Comparison of ENCODE assay signal across 11 mouse cellular contexts in the genomic region with DNA sequence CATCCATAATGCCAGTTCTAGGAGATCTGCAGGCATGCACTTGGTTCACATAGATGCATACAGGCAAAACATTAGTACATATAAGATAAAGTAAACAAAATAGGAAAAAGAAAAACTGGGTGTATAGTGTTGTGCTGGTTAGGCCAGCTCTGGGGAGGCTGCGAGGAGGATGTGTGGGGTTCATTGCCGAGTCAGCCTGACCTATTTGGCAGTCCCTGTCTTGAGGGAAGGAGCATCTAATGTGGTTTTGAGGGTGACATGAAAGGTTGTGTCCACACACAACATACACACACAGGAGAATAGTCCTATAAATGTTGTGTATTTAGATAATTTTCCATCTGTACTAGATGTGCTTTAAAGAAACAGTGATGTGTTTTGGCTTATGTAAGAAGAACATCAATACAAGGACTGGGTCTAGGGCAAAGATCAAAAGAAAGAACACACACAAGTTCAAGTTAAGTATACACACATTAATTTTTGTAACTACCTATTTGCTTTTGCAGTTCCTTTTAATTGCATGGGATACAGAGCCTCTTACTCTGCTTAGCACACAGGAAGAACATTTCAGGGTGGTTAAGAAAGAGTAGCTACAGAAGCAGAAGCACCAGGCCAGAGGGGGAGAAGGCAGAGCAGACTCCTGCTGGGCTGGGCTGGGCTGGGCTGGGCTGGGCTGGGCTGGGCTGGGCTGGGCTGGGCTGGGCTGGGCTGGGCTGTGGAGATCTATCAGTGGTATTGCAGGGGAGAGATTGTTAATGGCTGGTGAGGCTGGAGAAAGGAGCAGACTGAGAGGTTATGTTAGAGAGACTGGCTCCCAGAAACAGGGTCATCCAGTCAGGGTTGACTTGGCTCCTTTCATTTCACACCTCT. TPM values are rescaled to one million over a fixed set of nuclear protein-coding genes. Genes with fewer than 3 reads are reported as not detected.
DNase-seq lines count a peak whose midpoint lies in the region; ATAC-seq and TF ChIP-seq lines count a peak whose summit lies in the region.
"Had no signal": no experiment of that assay in that cellular context is flagged by ENCODE, and none has a peak within 500 bp of the region (broad histone marks: within the 10 kb centered on the region; RNA-seq: fewer than 3 reads in every experiment).

No protein-coding gene starts in this region.

- TF ChIP-seq CTCF in lung, postnatal 0 days (IDR thresholded peaks at IDR 0.05) = no peak

- no peak overlapping the region for H3K4me2 ChIP-seq in lung, postnatal 0 days (replicated peaks; ENCODE audit: low read depth, low read length)
- H3K4me2 ChIP-seq in liver, embryonic 13.5 days = peak overlapping the region; percentile 54
- H3K4me2 ChIP-seq in stomach, embryonic 16.5 days (ENCODE audit: low read depth, low read length) = no peak overlapping the region
- no peak overlapping the region for H3K4me2 ChIP-seq in hindbrain, embryonic 16.5 days (ENCODE audit: low read length)
- H3K4me2 ChIP-seq: embryonic facial prominence, embryonic 13.5 days had no signal

- no peaks in the 10 kb centered on the region for H3K36me3 ChIP-seq in lung, postnatal 0 days (ENCODE audit: insufficient read depth, low read length)
- peaks cover 23% of the 10 kb centered on the region for H3K36me3 ChIP-seq in liver, embryonic 13.5 days
- no peaks in the 10 kb centered on the region for H3K36me3 ChIP-seq in stomach, embryonic 16.5 days (ENCODE audit: control insufficient read depth, insufficient read depth, low read length)
- H3K36me3 ChIP-seq in hindbrain, embryonic 16.5 days (ENCODE audit: control insufficient read depth, insufficient read depth, low read length) = no peaks in the 10 kb centered on the region
- H3K36me3 ChIP-seq: embryonic facial prominence, embryonic 13.5 days had no signal

- no peaks in the 10 kb centered on the region for H3K27me3 ChIP-seq in lung, postnatal 0 days (replicated peaks; ENCODE audit: insufficient read depth, low read length)
- H3K27me3 ChIP-seq in liver, embryonic 13.5 days = no peaks in the 10 kb centered on the region
- H3K27me3 ChIP-seq in stomach, embryonic 16.5 days (ENCODE audit: control insufficient read depth, insufficient read depth, low read length) = no peaks in the 10 kb centered on the region
- no peaks in the 10 kb centered on the region for H3K27me3 ChIP-seq in hindbrain, embryonic 16.5 days (replicated peaks; ENCODE audit: control insufficient read depth, insufficient read depth, low read length)
- H3K27me3 ChIP-seq: embryonic facial prominence, embryonic 13.5 days had no signal

- no peak for TF ChIP-seq EP300 in lung, postnatal 0 days (IDR thresholded peaks at IDR 0.05)

- H3K27ac ChIP-seq in lung, postnatal 0 days (ENCODE audit: low read length) = no peak overlapping the region
- H3K27ac ChIP-seq in liver, embryonic 13.5 days = peak overlapping the region; percentile 66
- no peak overlapping the region; the same call in 1 of the 2 replicates for H3K27ac ChIP-seq in stomach, embryonic 16.5 days (ENCODE audit: low read length)
- no peak overlapping the region for H3K27ac ChIP-seq in hindbrain, embryonic 16.5 days (ENCODE audit: low read depth, low read length)
- H3K27ac ChIP-seq: embryonic facial prominence, embryonic 13.5 days had no signal

- peak; percentile 38 for ATAC-seq in lung, postnatal 0 days
- peak; percentile 96 for ATAC-seq in liver, embryonic 13.5 days (ENCODE audit: low read depth)
- peak; percentile 81; the same call in 1 of the 2 replicates for ATAC-seq in stomach, embryonic 16.5 days (ENCODE audit: insufficient read depth, low FRiP score)
- no peak for ATAC-seq in hindbrain, embryonic 16.5 days

- no peak for DNase-seq in lung, postnatal 0 days (ENCODE audit: low spot score)
- no peak for DNase-seq in lung, postnatal 14 days
- peak; percentile 37 for DNase-seq in c-Kit-positive CD71-positive TER-119-positive erythroid progenitor cells, embryonic 14.5 days (ENCODE audit: low spot score)
- peak; percentile 26 for DNase-seq in liver, embryonic 13.5 days
- DNase-seq in B cell, adult 2 months = no peak
- no peak for DNase-seq in urinary bladder, postnatal 25 days (ENCODE audit: low spot score)
- DNase-seq: right cerebral cortex, adult 18-20 months; thymus, postnatal 14 days had no signal

- 64% methylated on average over 2 of the region's 2 CpGs for WGBS in lung, postnatal 0 days
- WGBS in liver, embryonic 13.5 days (ENCODE audit: insufficient replicate concordance) = 38% methylated on average over 2 of the region's 2 CpGs
- WGBS in stomach, embryonic 16.5 days = 66% methylated on average over 2 of the region's 2 CpGs
- WGBS in hindbrain, embryonic 16.5 days = 91% methylated on average over 2 of the region's 2 CpGs

- no peak overlapping the region for H3K9ac ChIP-seq in lung, postnatal 0 days (replicated peaks; ENCODE audit: low read depth)
- H3K9ac ChIP-seq in liver, embryonic 13.5 days = no peak overlapping the region
- H3K9ac ChIP-seq in stomach, embryonic 16.5 days (ENCODE audit: low read length) = no peak overlapping the region
- no peak overlapping the region for H3K9ac ChIP-seq in hindbrain, embryonic 16.5 days (ENCODE audit: low read depth, low read length)
- H3K9ac ChIP-seq: embryonic facial prominence, embryonic 13.5 days had no signal

- H3K9me3 ChIP-seq in lung, postnatal 0 days (ENCODE audit: low read length) = no peaks in the 10 kb centered on the region
- H3K9me3 ChIP-seq in liver, embryonic 13.5 days (replicated peaks) = no peaks in the 10 kb centered on the region
- H3K9me3 ChIP-seq in stomach, embryonic 16.5 days (replicated peaks; ENCODE audit: control insufficient read depth, low read length) = no peaks in the 10 kb centered on the region
- no peaks in the 10 kb centered on the region for H3K9me3 ChIP-seq in hindbrain, embryonic 16.5 days (ENCODE audit: control insufficient read depth, low read length)
- H3K9me3 ChIP-seq: embryonic facial prominence, embryonic 13.5 days had no signal

- H3K4me1 ChIP-seq in lung, postnatal 0 days (ENCODE audit: insufficient read depth, low read depth, low read length) = peaks cover 3% of the 10 kb centered on the region
- H3K4me1 ChIP-seq in liver, embryonic 13.5 days (replicated peaks) = peaks cover 61% of the 10 kb centered on the region
- H3K4me1 ChIP-seq in stomach, embryonic 16.5 days (ENCODE audit: control insufficient read depth, insufficient read depth, low read length) = peaks cover 12% of the 10 kb centered on the region; the same call in 1 of the 2 replicates
- no peaks in the 10 kb centered on the region for H3K4me1 ChIP-seq in hindbrain, embryonic 16.5 days (ENCODE audit: control insufficient read depth, insufficient read depth, low read depth, low read length)
- H3K4me1 ChIP-seq: embryonic facial prominence, embryonic 13.5 days had no signal

- H3K4me3 ChIP-seq in lung, postnatal 0 days (ENCODE audit: low read depth, low read length) = no peak overlapping the region
- H3K4me3 ChIP-seq in liver, embryonic 13.5 days (replicated peaks) = peak overlapping the region; percentile 13; the same call in 1 of the 2 replicates
- no peak overlapping the region for H3K4me3 ChIP-seq in stomach, embryonic 16.5 days (replicated peaks; ENCODE audit: low read length)
- no peak overlapping the region for H3K4me3 ChIP-seq in hindbrain, embryonic 16.5 days (ENCODE audit: low read length)
- H3K4me3 ChIP-seq: embryonic facial prominence, embryonic 13.5 days had no signal

RNA-seq across cellular contexts. Expression of a gene that starts 13.5 kb away (rescaled TPM):
- 27.2 and 27.7 TPM in 2 replicates for polyA plus RNA-seq in lung, postnatal 0 days (2015; fragmentation: Nextera tagmentation; extraction: Ambion mirVana)
- 23.7 and 27.6 TPM in 2 replicates for polyA plus RNA-seq in liver, embryonic 13.5 days (2015; fragmentation: Nextera tagmentation; extraction: Ambion mirVana)
- 37.9 and 40.4 TPM in 2 replicates for polyA plus RNA-seq in stomach, embryonic 16.5 days (2015; fragmentation: Nextera tagmentation; extraction: Ambion mirVana)
- 35.0 and 39.2 TPM in 2 replicates for polyA plus RNA-seq in hindbrain, embryonic 16.5 days (2015; fragmentation: Nextera tagmentation; extraction: Ambion mirVana)

Comparison
In these comparisons a context has a peak if more than half of its experiments do, and no peak if none do; other contexts are left out.
1. DNase-seq: peak in c-Kit-positive CD71-positive TER-119-positive erythroid progenitor cells, embryonic 14.5 days (single experiment) and liver, embryonic 13.5 days (single experiment); none in lung, postnatal 0 days (single experiment), lung, postnatal 14 days (single experiment), B cell, adult 2 months (0 of 2) and urinary bladder, postnatal 25 days (single experiment).